Mouse (Mus musculus) CH12.LX (cell line): ENCODE data around the gene Cfc1. TPM values are rescaled to one million over a fixed set of nuclear protein-coding genes. Genes with fewer than 3 reads are reported as not detected.

Source experiments
- DNase-seq: peaks from one replicate; pipeline ENCODE4 v3.0.0-alpha.2; 2013; ENCODE audit errors: extremely low read depth
- H3K27ac ChIP-seq: 2 replicates; pipeline ENCODE4 v1.5.1; 2012; ENCODE audit warnings: low read depth, mild to moderate bottlenecking, control low read depth, moderate library complexity; ENCODE audit not compliant: insufficient read depth
- H3K27me3 ChIP-seq: replicated peaks from 2 replicates; pipeline ENCODE3; 2012; ENCODE audit warnings: inconsistent platforms
- H3K36me3 ChIP-seq, 2 experiments: replicated peaks in 1 of 2; 2 replicates each; pipeline versions ENCODE3 to v1.6.1; 2012; ENCODE audit warnings: inconsistent platforms in 1 of 2, low read length in 1 of 2, mild to moderate bottlenecking in 1 of 2, mixed read lengths in 1 of 2, moderate library complexity in 1 of 2; ENCODE audit not compliant: control insufficient read depth in 1 of 2, insufficient read depth in 1 of 2
- H3K4me1 ChIP-seq, 2 experiments: 2 replicates each; pipeline ENCODE4 v1.6.1; 2012; ENCODE audit warnings: inconsistent platforms in 1 of 2, moderate library complexity in 1 of 2; ENCODE audit not compliant: insufficient read depth in 2 of 2, control insufficient read depth in 1 of 2
- H3K4me2 ChIP-seq: 2 replicates; pipeline ENCODE4 v1.6.1; 2012; ENCODE audit warnings: low read depth, mild to moderate bottlenecking, control low read depth; ENCODE audit not compliant: poor library complexity, insufficient read depth, severe bottlenecking
- H3K4me3 ChIP-seq, 3 experiments: fragments of 150-350 bp in 1 of 3; sonication (generic) in 1 of 3; replicated peaks in 1 of 3; 2 replicates each; pipeline versions ENCODE3 to v1.5.1; 2011 to 2012; ENCODE audit warnings: low read depth in 2 of 3, low read length in 2 of 3, mild to moderate bottlenecking in 2 of 3, moderate library complexity in 2 of 3, control low read depth in 1 of 3, improper control_type of control experiment in 1 of 3, inconsistent platforms in 1 of 3, mixed read lengths in 1 of 3; ENCODE audit not compliant: poor library complexity in 1 of 3
- H3K79me2 ChIP-seq: replicated peaks from 2 replicates; pipeline ENCODE4 v1.6.1; 2012; ENCODE audit warnings: mild to moderate bottlenecking, moderate library complexity; ENCODE audit not compliant: control insufficient read depth, poor library complexity, insufficient read depth, severe bottlenecking; ENCODE audit errors: extremely low read depth
- H3K9ac ChIP-seq: 2 replicates; pipeline ENCODE4 v1.6.1; 2012; ENCODE audit warnings: low read depth, mild to moderate bottlenecking, control low read depth, moderate library complexity; ENCODE audit not compliant: insufficient read depth
- H3K9me3 ChIP-seq: replicated peaks from 2 replicates; pipeline ENCODE3; 2012; ENCODE audit warnings: low read length, inconsistent platforms, mixed read lengths
- CHD1 ChIP-seq: IDR thresholded peaks from 2 replicates; pipeline ENCODE4 v1.6.1; 2012; ENCODE audit warnings: low read depth, low read length, improper control_type of control experiment, inconsistent platforms
- CTCF ChIP-seq, 2 experiments: IDR thresholded peaks in 1 of 2; conservative IDR thresholded peaks in 1 of 2; 2 replicates each; pipeline ENCODE4 v1.5.1; 2011 to 2012; ENCODE audit warnings: low read depth in 2 of 2, low read length in 2 of 2, improper control_type of control experiment in 1 of 2, inconsistent platforms in 1 of 2, mild to moderate bottlenecking in 1 of 2, moderate library complexity in 1 of 2
- E2F4 ChIP-seq: IDR thresholded peaks from 2 replicates; pipeline ENCODE4 v1.6.1; 2011; ENCODE audit warnings: low read depth, low read length, improper control_type of control experiment; ENCODE audit not compliant: insufficient replicate concordance
- ELF1 ChIP-seq: IDR thresholded peaks from 2 replicates; pipeline ENCODE4 v1.6.1; 2014; ENCODE audit warnings: low read depth, mild to moderate bottlenecking, inconsistent platforms, low read length, improper control_type of control experiment
- ETS1 ChIP-seq: conservative IDR thresholded peaks from 2 replicates; pipeline ENCODE4 v1.6.1; 2012; ENCODE audit warnings: low read depth, mild to moderate bottlenecking, inconsistent platforms, low read length, improper control_type of control experiment, moderate library complexity
- IRF4 ChIP-seq: IDR thresholded peaks from 2 replicates; pipeline ENCODE4 v1.6.1; 2014; ENCODE audit warnings: low read depth, mild to moderate bottlenecking, inconsistent platforms, low read length, improper control_type of control experiment
- JUN ChIP-seq: IDR thresholded peaks from 2 replicates; pipeline ENCODE4 v1.6.1; 2011; ENCODE audit warnings: low read depth, mild to moderate bottlenecking, low read length, improper control_type of control experiment, moderate library complexity; ENCODE audit not compliant: insufficient read depth
- MAFK ChIP-seq: IDR thresholded peaks from 2 replicates; pipeline ENCODE4 v1.6.1; 2011; ENCODE audit warnings: low read length, improper control_type of control experiment; ENCODE audit not compliant: insufficient replicate concordance
- MAZ ChIP-seq: IDR thresholded peaks from 2 replicates; pipeline ENCODE4 v1.6.1; 2012; ENCODE audit warnings: low read depth, mild to moderate bottlenecking, inconsistent platforms, low read length, improper control_type of control experiment, moderate library complexity
- MEF2A ChIP-seq: IDR thresholded peaks from 2 replicates; pipeline ENCODE4 v1.6.1; 2014; ENCODE audit warnings: low read depth, mild to moderate bottlenecking, inconsistent platforms, low read length, improper control_type of control experiment, borderline replicate concordance
- MYC ChIP-seq: IDR thresholded peaks from 2 replicates; pipeline ENCODE4 v1.6.1; 2011; ENCODE audit warnings: low read depth, mild to moderate bottlenecking, improper control_type of control experiment, low read length
- NELFE ChIP-seq: IDR thresholded peaks from 2 replicates; pipeline ENCODE4 v1.6.1; 2011; ENCODE audit warnings: low read depth, low read length, improper control_type of control experiment
- NRF1 ChIP-seq: IDR thresholded peaks from 2 replicates; pipeline ENCODE4 v1.6.1; 2014; ENCODE audit warnings: low read depth, mild to moderate bottlenecking, inconsistent platforms, low read length, improper control_type of control experiment, moderate library complexity
- PAX5 ChIP-seq: IDR thresholded peaks from 2 replicates; pipeline ENCODE4 v1.6.1; 2012; ENCODE audit warnings: low read length, inconsistent platforms, mixed read lengths
- POLR2A ChIP-seq: IDR thresholded peaks from 2 replicates; pipeline ENCODE4 v1.6.1; 2011; ENCODE audit warnings: low read depth, mild to moderate bottlenecking, improper control_type of control experiment, low read length
- RAD21 ChIP-seq: IDR thresholded peaks from 2 replicates; pipeline ENCODE4 v1.6.1; 2011; ENCODE audit warnings: low read depth, mild to moderate bottlenecking, low read length, improper control_type of control experiment, moderate library complexity
- RCOR1 ChIP-seq: conservative IDR thresholded peaks from 2 replicates; pipeline ENCODE4 v1.6.1; 2012; ENCODE audit warnings: low read depth, mild to moderate bottlenecking, inconsistent platforms, low read length, improper control_type of control experiment
- SMC3 ChIP-seq: IDR thresholded peaks from 2 replicates; pipeline ENCODE4 v1.6.1; 2011; ENCODE audit warnings: low read depth, low read length, improper control_type of control experiment
- TBP ChIP-seq: conservative IDR thresholded peaks from 2 replicates; pipeline ENCODE4 v1.6.1; 2011; ENCODE audit warnings: low read depth, low read length, improper control_type of control experiment
- TCF12 ChIP-seq: IDR thresholded peaks from 2 replicates; pipeline ENCODE4 v1.6.1; 2014; ENCODE audit warnings: low read depth, mild to moderate bottlenecking, inconsistent platforms, low read length, improper control_type of control experiment
- USF2 ChIP-seq: conservative IDR thresholded peaks from 2 replicates; pipeline ENCODE4 v1.6.1; 2011; ENCODE audit warnings: low read depth, low read length, improper control_type of control experiment
- dilution Hi-C: fragments of 300-500 bp; cut with MboI; formaldehyde crosslinking; loops from 2 replicates; pipeline ENCODE4 v1.14.3; 2020; ENCODE audit warnings: low sequenced_read_pairs; ENCODE audit not compliant: extremely low pct_unique_long_range_greater_than_20kb, extremely low pct_ligation_motif_present
- in situ Hi-C: fragments of 300-500 bp; cut with MboI; formaldehyde crosslinking; loops from 3 replicates; pipeline ENCODE4 v1.14.3; 2019; ENCODE audit warnings: low sequenced_read_pairs, low pct_ligation_motif_present, low pct_unique_long_range_greater_than_20kb, mixed read lengths
- polyA plus RNA-seq: library from polyadenylated mRNA; unstranded; fragments of >175 nt; gene quantifications from 2 replicates; pipeline ENCODE4 v1.2.1, GENCODE M21; 2012; ENCODE audit warnings: low read depth; ENCODE audit not compliant: insufficient read length
- total RNA-seq, 2 experiments: library from RNA; depleted of rRNA; stranded (reverse); fragments of 300-350 nt in 1 of 2; fragments of >200 nt in 1 of 2; gene quantifications; 2 replicates each; pipeline ENCODE4 v1.2.3; 2012 to 2014

Gene Cfc1
- total and polyA plus RNA-seq, 3 experiments = not detected

DNA sequence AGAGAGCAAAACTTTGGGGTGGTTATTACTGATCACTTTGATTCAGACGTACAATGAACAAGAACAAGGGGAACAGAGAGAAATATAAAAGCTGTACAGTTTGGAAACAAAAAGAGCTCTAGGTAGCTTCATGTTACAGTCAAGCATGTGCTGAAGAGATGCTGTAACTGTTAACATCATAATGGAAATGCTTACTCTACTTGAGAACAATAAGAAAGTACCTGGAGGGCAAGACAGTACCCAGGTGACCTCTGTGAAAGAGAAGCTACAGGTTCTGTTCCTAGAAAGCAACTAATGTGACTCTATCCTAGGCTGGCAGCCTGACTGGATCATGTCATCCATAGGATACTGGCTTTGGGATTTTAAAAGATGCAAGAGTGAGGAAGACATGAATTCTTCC is 11.6 kb downstream of the Cfc1 start:
- dilution Hi-C loops = no loop called here
- Histone ChIP-seq H3K79me2 (no peaks in the 10 kb centered on the region), H3K4me1 (no peaks in the 10 kb centered on the region), H3K27me3 (peaks cover 4% of the 10 kb centered on the region), H3K9ac (no peak overlapping the region), H3K4me2 (no peak overlapping the region), H3K27ac (no peak overlapping the region), H3K9me3 (peaks cover 7% of the 10 kb centered on the region), H3K4me3 (no peak overlapping the region), H3K36me3 (no peaks in the 10 kb centered on the region)
- in situ Hi-C loops = no loop called here
- TF ChIP-seq IRF4 (no peak), PAX5 (no peak), POLR2A (no peak), ETS1 (no peak), MYC (no peak), E2F4 (no peak)
- DNase-seq = no peak

GRCm38 (mm10) chr1:34553690-34554089 is 18.2 kb downstream of the Cfc1 start:
- no peak overlapping the region for H3K4me3 ChIP-seq
- H3K4me1 ChIP-seq = peaks cover 0 to 11% of the 10 kb centered on the region in 2 experiments; a peak in 2 of 4 replicates
- no peak overlapping the region for H3K4me2 ChIP-seq
- peaks cover 5% of the 10 kb centered on the region for H3K9me3 ChIP-seq
- H3K79me2 ChIP-seq = no peaks in the 10 kb centered on the region
- no peak overlapping the region for H3K27ac ChIP-seq
- no peak overlapping the region for H3K9ac ChIP-seq
- TF ChIP-seq MAFK (no peak), PAX5 (no peak), MEF2A (no peak), JUN (no peak), TCF12 (no peak), MAZ (no peak), ELF1 (no peak), NELFE (no peak), RCOR1 (no peak), NRF1 (no peak), CTCF (conservative IDR thresholded peaks at IDR 0.05 in 1 of 2, IDR thresholded peaks at IDR 0.05 in 1 of 2; ENCODE audit: low read depth in 2 of 2, low read length in 2 of 2) (peak in 1 of 2 experiments; percentile 33; a peak in 2 of 4 replicates), TBP (no peak), SMC3 (peak; percentile 27; the same call in 1 of the 2 replicates), USF2 (no peak), CHD1 (no peak), ETS1 (no peak), RAD21 (peak; percentile 14)
- H3K36me3 ChIP-seq = no peaks in the 10 kb centered on the region
- peaks cover 1% of the 10 kb centered on the region for H3K27me3 ChIP-seq
- dilution Hi-C loops = no loop called here
- DNase-seq = no peak
- in situ Hi-C loops = no loop called here
